Mouse (Mus musculus): ENCODE data around the gene Mink1. TPM values are rescaled to one million over a fixed set of nuclear protein-coding genes. Genes with fewer than 3 reads are reported as not detected.

The Mink1 gene
- polyA plus RNA-seq, 1 experiment from 2014 or later: 9.3 TPM

GRCm38 (mm10) chr11:70645461-70646258 is 83.0 kb downstream of the Mink1 start:
- Histone ChIP-seq H3K27ac (ENCODE audit: low read length) (no peak overlapping the region), H3K4me2 (ENCODE audit: low read depth, low read length) (peak overlapping the region; percentile 68), H3K27me3 (replicated peaks; ENCODE audit: control insufficient read depth, insufficient read depth, low read length) (no peaks in the 10 kb centered on the region), H3K36me3 (ENCODE audit: control insufficient read depth, insufficient read depth, low read length) (peaks cover 23% of the 10 kb centered on the region), H3K9ac (ENCODE audit: low read depth, low read length) (peak overlapping the region; percentile 92), H3K4me3 (ENCODE audit: low read length) (peak overlapping the region; percentile 76), H3K9me3 (ENCODE audit: control insufficient read depth, low read length) (no peaks in the 10 kb centered on the region), H3K4me1 (ENCODE audit: control insufficient read depth, insufficient read depth, low read length) (peaks cover 25% of the 10 kb centered on the region)
- 86% methylated on average over 12 of the region's 12 CpGs for WGBS
- ATAC-seq: no peak

- peak overlapping the region; percentile 68 for H3K4me2 ChIP-seq (ENCODE audit: low read depth, low read length)
- ATAC-seq: no peak
- no peaks in the 10 kb centered on the region for H3K9me3 ChIP-seq (ENCODE audit: control insufficient read depth, low read length)
- 17% methylated on average over 3 of the region's 3 CpGs for WGBS
- peak overlapping the region; percentile 76 for H3K4me3 ChIP-seq (ENCODE audit: low read length)
- H3K36me3 ChIP-seq (ENCODE audit: control insufficient read depth, insufficient read depth, low read length): peaks cover 28% of the 10 kb centered on the region
- peaks cover 30% of the 10 kb centered on the region for H3K4me1 ChIP-seq (ENCODE audit: control insufficient read depth, insufficient read depth, low read length)
- H3K27me3 ChIP-seq (replicated peaks; ENCODE audit: control insufficient read depth, insufficient read depth, low read length): no peaks in the 10 kb centered on the region
- H3K27ac ChIP-seq (ENCODE audit: low read length): peak overlapping the region; percentile 94
- peak overlapping the region; percentile 92 for H3K9ac ChIP-seq (ENCODE audit: low read depth, low read length)
Observed at GRCm38 (mm10) chr11:70646259-70646555, 83.5 kb downstream of the Mink1 start.

GRCm38 (mm10) chr11:70646691-70647650 is 84.3 kb downstream of the Mink1 start, which contains the start of the genes Rnf167 and Slc25a11:
Gene Rnf167 (plus strand): TSS chr11:70647235.
Gene Slc25a11 (minus strand): TSS chr11:70647479.
- H3K4me3 ChIP-seq (ENCODE audit: low read length): peak within 1 kb of the TSS; percentile 80
- ATAC-seq: peak; percentile 86
- no peaks in the 10 kb centered on the region for H3K9me3 ChIP-seq (ENCODE audit: control insufficient read depth, low read length)
- peaks cover 37% of the 10 kb centered on the region for H3K4me1 ChIP-seq (ENCODE audit: control insufficient read depth, insufficient read depth, low read length)
- peaks cover 32% of the 10 kb centered on the region for H3K36me3 ChIP-seq (ENCODE audit: control insufficient read depth, insufficient read depth, low read length)
- WGBS: under 1% methylated on average over 63 of the region's 63 CpGs
- H3K4me2 ChIP-seq (ENCODE audit: low read depth, low read length): peak within 1 kb of the TSS; percentile 84
- peak within 1 kb of the TSS; percentile 96 for H3K27ac ChIP-seq (ENCODE audit: low read length)
- no peaks in the 10 kb centered on the region for H3K27me3 ChIP-seq (replicated peaks; ENCODE audit: control insufficient read depth, insufficient read depth, low read length)
- H3K9ac ChIP-seq (ENCODE audit: low read depth, low read length): peak within 1 kb of the TSS; percentile 92

- peaks cover 44% of the 10 kb centered on the region for H3K4me1 ChIP-seq (ENCODE audit: control insufficient read depth, insufficient read depth, low read length)
- peak overlapping the region; percentile 84 for H3K4me2 ChIP-seq (ENCODE audit: low read depth, low read length)
- WGBS: 2% methylated on average over 28 of the region's 28 CpGs
- ATAC-seq: peak; percentile 25
- peak overlapping the region; percentile 89 for H3K9ac ChIP-seq (ENCODE audit: low read depth, low read length)
- H3K27me3 ChIP-seq (replicated peaks; ENCODE audit: control insufficient read depth, insufficient read depth, low read length): no peaks in the 10 kb centered on the region
- peak overlapping the region; percentile 96 for H3K27ac ChIP-seq (ENCODE audit: low read length)
- H3K9me3 ChIP-seq (ENCODE audit: control insufficient read depth, low read length): no peaks in the 10 kb centered on the region
- peak overlapping the region; percentile 80 for H3K4me3 ChIP-seq (ENCODE audit: low read length)
- H3K36me3 ChIP-seq (ENCODE audit: control insufficient read depth, insufficient read depth, low read length): peaks cover 32% of the 10 kb centered on the region
Observed at GRCm38 (mm10) chr11:70647716-70648420, 85.2 kb downstream of the Mink1 start.

- Histone ChIP-seq H3K36me3 (ENCODE audit: control insufficient read depth, insufficient read depth, low read length) (peaks cover 32% of the 10 kb centered on the region), H3K9me3 (ENCODE audit: control insufficient read depth, low read length) (no peaks in the 10 kb centered on the region), H3K27ac (ENCODE audit: low read length) (peak overlapping the region; percentile 96), H3K27me3 (replicated peaks; ENCODE audit: control insufficient read depth, insufficient read depth, low read length) (no peaks in the 10 kb centered on the region), H3K4me1 (ENCODE audit: control insufficient read depth, insufficient read depth, low read length) (peaks cover 44% of the 10 kb centered on the region), H3K4me2 (ENCODE audit: low read depth, low read length) (peak overlapping the region; percentile 84), H3K9ac (ENCODE audit: low read depth, low read length) (peak overlapping the region; percentile 89), H3K4me3 (ENCODE audit: low read length) (peak overlapping the region; percentile 80)
- 67% methylated on average over 4 of the region's 4 CpGs for WGBS
- ATAC-seq: no peak
Observed at GRCm38 (mm10) chr11:70648512-70648911, 85.8 kb downstream of the Mink1 start.

GRCm38 (mm10) chr11:70649185-70649734 is 86.6 kb downstream of the Mink1 start:
- Histone ChIP-seq H3K36me3 (ENCODE audit: control insufficient read depth, insufficient read depth, low read length) (peaks cover 31% of the 10 kb centered on the region), H3K4me1 (ENCODE audit: control insufficient read depth, insufficient read depth, low read length) (peaks cover 44% of the 10 kb centered on the region), H3K9me3 (ENCODE audit: control insufficient read depth, low read length) (no peaks in the 10 kb centered on the region), H3K9ac (ENCODE audit: low read depth, low read length) (peak overlapping the region; percentile 44; the same call in 1 of the 2 replicates), H3K27ac (ENCODE audit: low read length) (peak overlapping the region; percentile 96), H3K4me3 (ENCODE audit: low read length) (peak overlapping the region; percentile 80; the same call in 1 of the 2 replicates), H3K27me3 (replicated peaks; ENCODE audit: control insufficient read depth, insufficient read depth, low read length) (no peaks in the 10 kb centered on the region), H3K4me2 (ENCODE audit: low read depth, low read length) (peak overlapping the region; percentile 84)
- ATAC-seq: no peak
- 71% methylated on average over 8 of the region's 8 CpGs for WGBS

GRCm38 (mm10) chr11:70650322-70651175 is 87.9 kb downstream of the Mink1 start:
- Histone ChIP-seq H3K4me2 (ENCODE audit: low read depth, low read length) (peak overlapping the region; percentile 85), H3K27me3 (replicated peaks; ENCODE audit: control insufficient read depth, insufficient read depth, low read length) (no peaks in the 10 kb centered on the region), H3K4me3 (ENCODE audit: low read length) (peak overlapping the region; percentile 23), H3K27ac (ENCODE audit: low read length) (peak overlapping the region; percentile 96), H3K4me1 (ENCODE audit: control insufficient read depth, insufficient read depth, low read length) (peaks cover 43% of the 10 kb centered on the region), H3K9me3 (ENCODE audit: control insufficient read depth, low read length) (no peaks in the 10 kb centered on the region), H3K9ac (ENCODE audit: low read depth, low read length) (peak overlapping the region; percentile 57), H3K36me3 (ENCODE audit: control insufficient read depth, insufficient read depth, low read length) (peaks cover 18% of the 10 kb centered on the region)
- ATAC-seq: no peak
- WGBS: 65% methylated on average over 12 of the region's 12 CpGs

- Histone ChIP-seq H3K9me3 (ENCODE audit: control insufficient read depth, low read length) (no peaks in the 10 kb centered on the region), H3K36me3 (ENCODE audit: control insufficient read depth, insufficient read depth, low read length) (peaks cover 18% of the 10 kb centered on the region), H3K4me3 (ENCODE audit: low read length) (peak overlapping the region; percentile 23), H3K27me3 (replicated peaks; ENCODE audit: control insufficient read depth, insufficient read depth, low read length) (no peaks in the 10 kb centered on the region), H3K4me2 (ENCODE audit: low read depth, low read length) (peak overlapping the region; percentile 85), H3K9ac (ENCODE audit: low read depth, low read length) (0 out of 2 replicates have a peak overlapping the region, but pooled peaks have one; percentile 57), H3K4me1 (ENCODE audit: control insufficient read depth, insufficient read depth, low read length) (peaks cover 43% of the 10 kb centered on the region), H3K27ac (ENCODE audit: low read length) (peak overlapping the region; percentile 96; the same call in 1 of the 2 replicates)
- WGBS: 54% methylated on average over 2 of the region's 2 CpGs
- no peak for ATAC-seq
Observed at GRCm38 (mm10) chr11:70651391-70651790, 88.7 kb downstream of the Mink1 start.

Measured in intestine, embryonic 16.5 days (tissue).